ENCODE assay signal across 18 mouse cellular contexts in genomic region chr2:129151111-129151510, GRCm38 (mm10). TPM values are rescaled to one million over a fixed set of nuclear protein-coding genes. Genes with fewer than 3 reads are reported as not detected.
DNase-seq lines count a peak whose midpoint lies in the region; ATAC-seq and TF ChIP-seq lines count a peak whose summit lies in the region.
"Had no signal": no experiment of that assay in that cellular context is flagged by ENCODE, and none has a peak within 500 bp of the region (broad histone marks: within the 10 kb centered on the region; RNA-seq: fewer than 3 reads in every experiment).

No protein-coding gene starts in this region.

- no peak for TF ChIP-seq POLR2A in MEL (IDR thresholded peaks at IDR 0.05; ENCODE audit: control insufficient read depth in 1 of 2, insufficient read depth in 1 of 2, low read depth in 1 of 2, low read length in 2 of 2, poor library complexity in 1 of 2)

- 69% methylated on average over 9 of the region's 9 CpGs for WGBS in forebrain, embryonic 15.5 days
- WGBS in forebrain, embryonic 11.5 days: 93% methylated on average over 9 of the region's 9 CpGs
- WGBS in forebrain, postnatal 0 days: 66% methylated on average over 9 of the region's 9 CpGs
- WGBS in forebrain, embryonic 10.5 days: 94% methylated on average over 9 of the region's 9 CpGs

- DNase-seq in forebrain, embryonic 11.5 days (ENCODE audit: low spot score): no peak
- DNase-seq in forebrain, postnatal 0 days: peak; percentile 43
- no peak for DNase-seq in forebrain, embryonic 10.5 days (ENCODE audit: extremely low spot score, low spot score)
- DNase-seq in MEL (ENCODE audit: low read depth, low spot score): peak; percentile 18
- peak; percentile 43 for DNase-seq in brain, adult 2 months (ENCODE audit: low read depth, low spot score)
- no peak for DNase-seq in kidney, adult 9 months
- DNase-seq in gastrocnemius, postnatal 36 days: no peak
- DNase-seq: adrenal gland, adult 8-10 months; adrenal gland, postnatal 14 days; cerebellum, adult 11-12 months; cerebellum, adult 2 months; cerebellum, adult 9-10 months; cerebellum, postnatal 25 days had no signal

- no peak; a peak in 1 of 4 replicates for TF ChIP-seq EP300 in MEL (IDR thresholded peaks at IDR 0.05; ENCODE audit: low read depth in 1 of 2, low read length in 2 of 2)

- TF ChIP-seq CTCF in forebrain, postnatal 0 days (IDR thresholded peaks at IDR 0.05; ENCODE audit: low read depth): no peak
- TF ChIP-seq CTCF in MEL (IDR thresholded peaks at IDR 0.05 in 2 of 3, conservative IDR thresholded peaks at IDR 0.05 in 1 of 3; ENCODE audit: control insufficient read depth in 1 of 3, insufficient read depth in 1 of 3, low read depth in 2 of 3, low read length in 3 of 3, poor library complexity in 1 of 3, severe bottlenecking in 1 of 3): no peak

- H3K4me2 ChIP-seq in forebrain, embryonic 15.5 days (replicated peaks): no peak overlapping the region
- no peak overlapping the region for H3K4me2 ChIP-seq in forebrain, embryonic 11.5 days (ENCODE audit: low read depth, low read length, severe bottlenecking)
- H3K4me2 ChIP-seq in forebrain, postnatal 0 days (ENCODE audit: low read depth): no peak overlapping the region
- H3K4me2 ChIP-seq: embryonic facial prominence, embryonic 12.5 days had no signal

- no peaks in the 10 kb centered on the region for H3K27me3 ChIP-seq in forebrain, embryonic 15.5 days
- H3K27me3 ChIP-seq in forebrain, embryonic 11.5 days (ENCODE audit: control insufficient read depth, insufficient read depth, low read length): no peaks in the 10 kb centered on the region
- no peaks in the 10 kb centered on the region for H3K27me3 ChIP-seq in forebrain, postnatal 0 days (ENCODE audit: insufficient read depth, low read length)
- H3K27me3 ChIP-seq in forebrain, embryonic 10.5 days (ENCODE audit: poor library complexity, severe bottlenecking): no peaks in the 10 kb centered on the region
- H3K27me3 ChIP-seq in MEL (ENCODE audit: control insufficient read depth in 1 of 2, insufficient read depth in 2 of 2, low read length in 2 of 2): peaks cover 0 to 2% of the 10 kb centered on the region in 2 experiments; a peak in 3 of 4 replicates
- H3K27me3 ChIP-seq: embryonic facial prominence, embryonic 12.5 days had no signal

- ATAC-seq in forebrain, embryonic 15.5 days (replicated peaks): no peak
- ATAC-seq in forebrain, embryonic 11.5 days (replicated peaks; ENCODE audit: low FRiP score): no peak
- peak; percentile 48 for ATAC-seq in forebrain, postnatal 0 days
- ATAC-seq: activated CD4-positive, CD25-positive, alpha-beta regulatory T cell, adult 4 months; Patski had no signal

- no peak for TF ChIP-seq RAD21 in MEL (IDR thresholded peaks at IDR 0.05; ENCODE audit: low read depth, low read length)

- H3K4me3 ChIP-seq in forebrain, embryonic 15.5 days: no peak overlapping the region
- no peak overlapping the region for H3K4me3 ChIP-seq in forebrain, embryonic 11.5 days (ENCODE audit: low read depth, low read length)
- H3K4me3 ChIP-seq in forebrain, postnatal 0 days (ENCODE audit: low read depth, low read length): no peak overlapping the region
- H3K4me3 ChIP-seq in forebrain, embryonic 10.5 days: no peak overlapping the region
- no peak overlapping the region for H3K4me3 ChIP-seq in MEL (ENCODE audit: control insufficient read depth in 1 of 2, insufficient read depth in 1 of 2, low read depth in 2 of 2, low read length in 2 of 2)
- H3K4me3 ChIP-seq: embryonic facial prominence, embryonic 10.5 days; embryonic facial prominence, embryonic 12.5 days had no signal

- H3K27ac ChIP-seq in forebrain, embryonic 15.5 days (replicated peaks): peak overlapping the region; percentile 57
- no peak overlapping the region for H3K27ac ChIP-seq in forebrain, embryonic 11.5 days (ENCODE audit: low read depth, low read length)
- no peak overlapping the region for H3K27ac ChIP-seq in forebrain, postnatal 0 days (ENCODE audit: low read depth, low read length)
- H3K27ac ChIP-seq in forebrain, embryonic 10.5 days: no peak overlapping the region
- no peak overlapping the region for H3K27ac ChIP-seq in MEL (ENCODE audit: control insufficient read depth, low read depth, low read length)
- H3K27ac ChIP-seq: embryonic facial prominence, embryonic 10.5 days; embryonic facial prominence, embryonic 12.5 days had no signal

- H3K36me3 ChIP-seq in forebrain, embryonic 15.5 days: no peaks in the 10 kb centered on the region
- no peaks in the 10 kb centered on the region for H3K36me3 ChIP-seq in forebrain, embryonic 11.5 days (ENCODE audit: control insufficient read depth, insufficient read depth, low read length)
- no peaks in the 10 kb centered on the region for H3K36me3 ChIP-seq in forebrain, postnatal 0 days (ENCODE audit: insufficient read depth)
- H3K36me3 ChIP-seq in forebrain, embryonic 10.5 days (replicated peaks): no peaks in the 10 kb centered on the region
- H3K36me3 ChIP-seq in MEL (ENCODE audit: control insufficient read depth in 1 of 2, insufficient read depth in 2 of 2, low read length in 2 of 2): peaks cover 0 to 6% of the 10 kb centered on the region in 2 experiments; a peak in 2 of 4 replicates
- H3K36me3 ChIP-seq: embryonic facial prominence, embryonic 10.5 days; embryonic facial prominence, embryonic 12.5 days had no signal

- no peaks in the 10 kb centered on the region for H3K4me1 ChIP-seq in forebrain, embryonic 15.5 days
- H3K4me1 ChIP-seq in forebrain, embryonic 11.5 days (replicated peaks; ENCODE audit: control insufficient read depth, insufficient read depth, low read length): no peaks in the 10 kb centered on the region
- H3K4me1 ChIP-seq in forebrain, postnatal 0 days (ENCODE audit: insufficient read depth): no peaks in the 10 kb centered on the region
- H3K4me1 ChIP-seq in forebrain, embryonic 10.5 days: peaks cover 6% of the 10 kb centered on the region; the same call in 1 of the 2 replicates
- peaks cover 4 to 8% of the 10 kb centered on the region in 2 experiments for H3K4me1 ChIP-seq in MEL (ENCODE audit: control insufficient read depth in 1 of 2, insufficient read depth in 2 of 2, low read length in 2 of 2)
- H3K4me1 ChIP-seq: embryonic facial prominence, embryonic 10.5 days; embryonic facial prominence, embryonic 12.5 days had no signal

- H3K9me3 ChIP-seq in forebrain, embryonic 15.5 days: no peaks in the 10 kb centered on the region
- no peaks in the 10 kb centered on the region for H3K9me3 ChIP-seq in forebrain, embryonic 11.5 days (ENCODE audit: control insufficient read depth, low read length)
- H3K9me3 ChIP-seq in forebrain, postnatal 0 days (ENCODE audit: low read length): no peaks in the 10 kb centered on the region
- H3K9me3 ChIP-seq in forebrain, embryonic 10.5 days: no peaks in the 10 kb centered on the region
- H3K9me3 ChIP-seq in MEL (replicated peaks; ENCODE audit: insufficient read depth, low read length): no peaks in the 10 kb centered on the region
- H3K9me3 ChIP-seq: embryonic facial prominence, embryonic 10.5 days; embryonic facial prominence, embryonic 12.5 days had no signal

- H3K9ac ChIP-seq in forebrain, embryonic 15.5 days (replicated peaks): no peak overlapping the region
- no peak overlapping the region for H3K9ac ChIP-seq in forebrain, embryonic 11.5 days (ENCODE audit: low read length)
- H3K9ac ChIP-seq in forebrain, postnatal 0 days: no peak overlapping the region
- H3K9ac ChIP-seq in MEL (ENCODE audit: control insufficient read depth, low read depth, low read length, poor library complexity, severe bottlenecking): no peak overlapping the region
- H3K9ac ChIP-seq: embryonic facial prominence, embryonic 12.5 days had no signal

- intact Hi-C loops in gastrocnemius, postnatal 36 days (cut with DNase I): no loop called here

- no peaks in the 10 kb centered on the region for H3K79me2 ChIP-seq in MEL (ENCODE audit: control insufficient read depth, insufficient read depth, low read length, poor library complexity)

TF ChIP-seq in MEL, 35 proteins besides CTCF, POLR2A, EP300 and RAD21 (continues in another document):
- no peak for TF ChIP-seq MAZ (IDR thresholded peaks at IDR 0.05; ENCODE audit: low read depth, low read length)

RNA-seq across cellular contexts. Expression of gene Chchd5, which starts 21.6 kb away (rescaled TPM):
- polyA plus RNA-seq in forebrain, embryonic 15.5 days (2015; fragmentation: Nextera tagmentation; extraction: Ambion mirVana): 22.5 and 26.2 TPM in 2 replicates
- 24.5 TPM in 2 replicates for polyA plus RNA-seq in forebrain, embryonic 11.5 days (2014; fragmentation: Nextera tagmentation; extraction: Ambion mirVana)
- 15.2 and 21.4 TPM in 2 replicates for total RNA-seq in forebrain, postnatal 0 days (2014; rRNA removed)
- 17.1 and 17.6 TPM in 2 replicates for polyA plus RNA-seq in forebrain, postnatal 0 days (2015; fragmentation: Nextera tagmentation; extraction: Ambion mirVana)
- 24.1 and 25.2 TPM in 2 replicates for polyA plus RNA-seq in forebrain, embryonic 10.5 days (2016; fragmentation: Nextera tagmentation; extraction: Ambion mirVana)
- 15.9 and 17.1 TPM in 2 replicates for total RNA-seq in MEL (2012; rRNA removed)
- 10 to 100 TPM in 1 of 2 experiments, not detected in 1; 23.7 TPM for polyA plus RNA-seq in MEL (2012; ENCODE audit: insufficient read depth in 1 of 2, insufficient read length in 2 of 2, low read depth in 1 of 2, low replicate concordance in 2 of 2, missing spikeins in 1 of 2)
- 1 to 10 TPM; 8.4 to 8.7 TPM for total RNA-seq in gastrocnemius, postnatal 36 days (2021)

RNA-seq across cellular contexts. Expression of gene Slc20a1, which starts 47.5 kb away (rescaled TPM):
- 58.8 TPM in 2 replicates for polyA plus RNA-seq in forebrain, embryonic 15.5 days (2015; fragmentation: Nextera tagmentation; extraction: Ambion mirVana)
- polyA plus RNA-seq in forebrain, embryonic 11.5 days (2014; fragmentation: Nextera tagmentation; extraction: Ambion mirVana): 70.7 and 72.8 TPM in 2 replicates
- 68.7 and 73.5 TPM in 2 replicates for total RNA-seq in forebrain, postnatal 0 days (2014; rRNA removed)
- 27.4 and 36.5 TPM in 2 replicates for polyA plus RNA-seq in forebrain, postnatal 0 days (2015; fragmentation: Nextera tagmentation; extraction: Ambion mirVana)
- polyA plus RNA-seq in forebrain, embryonic 10.5 days (2016; fragmentation: Nextera tagmentation; extraction: Ambion mirVana): 57.2 and 57.9 TPM in 2 replicates
- 44.9 and 69.4 TPM in 2 replicates for total RNA-seq in MEL (2012; rRNA removed)
- polyA plus RNA-seq in MEL (2012; ENCODE audit: insufficient read depth in 1 of 2, insufficient read length in 2 of 2, low read depth in 1 of 2, low replicate concordance in 2 of 2, missing spikeins in 1 of 2): 10 to 100 TPM in 1 of 2 experiments, not detected in 1; 80.7 TPM
- 10 to 100 TPM in 1 of 2 experiments, 1 to 10 TPM in 1; 7.9 to 10.5 TPM for total RNA-seq in gastrocnemius, postnatal 36 days (2021)

RNA-seq across cellular contexts. Expression of gene Polr1b, which starts 50.3 kb away (rescaled TPM):
- 17.8 and 19.5 TPM in 2 replicates for polyA plus RNA-seq in forebrain, embryonic 15.5 days (2015; fragmentation: Nextera tagmentation; extraction: Ambion mirVana)
- 30.9 and 33.9 TPM in 2 replicates for polyA plus RNA-seq in forebrain, embryonic 11.5 days (2014; fragmentation: Nextera tagmentation; extraction: Ambion mirVana)
- total RNA-seq in forebrain, postnatal 0 days (2014; rRNA removed): 24.9 and 25.5 TPM in 2 replicates
- polyA plus RNA-seq in forebrain, postnatal 0 days (2015; fragmentation: Nextera tagmentation; extraction: Ambion mirVana): 9.5 and 12.0 TPM in 2 replicates
- 47.6 and 48.8 TPM in 2 replicates for polyA plus RNA-seq in forebrain, embryonic 10.5 days (2016; fragmentation: Nextera tagmentation; extraction: Ambion mirVana)
- total RNA-seq in MEL (2012; rRNA removed): 71.9 and 90.1 TPM in 2 replicates
- 10 to 100 TPM in 1 of 2 experiments, not detected in 1; 92.8 TPM for polyA plus RNA-seq in MEL (2012; ENCODE audit: insufficient read depth in 1 of 2, insufficient read length in 2 of 2, low read depth in 1 of 2, low replicate concordance in 2 of 2, missing spikeins in 1 of 2)
- 10 to 100 TPM in 1 of 2 experiments, 1 to 10 TPM in 1; 8.9 to 11.7 TPM for total RNA-seq in gastrocnemius, postnatal 36 days (2021)

Comparison
In these comparisons a context has a peak if more than half of its experiments do, and no peak if none do; other contexts are left out.
1. DNase-seq: peak in forebrain, postnatal 0 days (single experiment), MEL (single experiment) and brain, adult 2 months (single experiment); none in forebrain, embryonic 11.5 days (single experiment), forebrain, embryonic 10.5 days (single experiment), kidney, adult 9 months (single experiment) and gastrocnemius, postnatal 36 days (0 of 2).